Mouse (Mus musculus) stomach, embryonic 16.5 days (tissue): Measurements from ENCODE around the gene Raet1e. TPM values are rescaled to one million over a fixed set of nuclear protein-coding genes. Genes with fewer than 3 reads are reported as not detected.

ENCODE experiments used
- polyA plus RNA-seq: library from polyadenylated mRNA; unstranded; fragments of >200 nt; fragmentation: Nextera tagmentation; extraction: Ambion mirVana; gene quantifications from 2 replicates; pipeline ENCODE4 v1.2.1, GENCODE M21; 2015

Raet1e gene
- polyA plus RNA-seq, 1 experiment from 2014 or later: 7.9 TPM

Other genes with a start within 250 kb of the Raet1e start
- not detected in 2 replicates for gene 4930444G20Rik, start 90.5 kb upstream of the Raet1e start, polyA plus RNA-seq
- gene E030030I06Rik, start 9.3 kb upstream of the Raet1e start, polyA plus RNA-seq: 18.7 and 18.9 TPM in 2 replicates
- 0.49 and 0.91 TPM in 2 replicates for gene H60b, start within 50 bp of the Raet1e start, polyA plus RNA-seq
- gene Raet1d, start 202.0 kb downstream of the Raet1e start, polyA plus RNA-seq: 8.5 and 11.3 TPM in 2 replicates